Mouse (Mus musculus) heart, embryonic 14.5 days (tissue): ENCODE data around the gene Pars2. TPM values are rescaled to one million over a fixed set of nuclear protein-coding genes. Genes with fewer than 3 reads are reported as not detected.

ENCODE experiments used
- ATAC-seq: fragments of 200-750 bp; cut with Nextera tagmentation; 2 replicates; pipeline ENCODE4 v1.8.0; 2017; ENCODE audit warnings: low read depth, moderate TSS enrichment; ENCODE audit not compliant: insufficient number of reproducible peaks, insufficient read depth, low FRiP score
- H3K27ac ChIP-seq, 2 experiments: fragments of 200-500 bp in 1 of 2; fragments of 300-500 bp in 1 of 2; sonication (generic) in 1 of 2; replicated peaks in 1 of 2; 2 replicates each; pipeline ENCODE4 v1.5.1; 2012 to 2014; ENCODE audit warnings: low read depth in 2 of 2, low read length in 2 of 2, control low read depth in 1 of 2, mild to moderate bottlenecking in 1 of 2, mixed read lengths in 1 of 2; ENCODE audit not compliant: control insufficient read depth in 1 of 2, insufficient read depth in 1 of 2
- H3K27me3 ChIP-seq: fragments of 300-500 bp; sonication (generic); 2 replicates; pipeline ENCODE4 v1.6.1; 2014; ENCODE audit warnings: mild to moderate bottlenecking, low read length, control low read depth; ENCODE audit not compliant: control insufficient read depth, insufficient read depth
- H3K36me3 ChIP-seq: fragments of 300-500 bp; sonication (generic); 2 replicates; pipeline ENCODE4 v1.6.1; 2014; ENCODE audit warnings: mild to moderate bottlenecking, control low read depth, low read length, mixed read lengths; ENCODE audit not compliant: control insufficient read depth, insufficient read depth
- H3K4me1 ChIP-seq, 2 experiments: fragments of 200-500 bp in 1 of 2; fragments of 300-500 bp in 1 of 2; sonication (generic) in 1 of 2; 2 replicates each; pipeline ENCODE4 v1.6.1; 2012 to 2014; ENCODE audit warnings: low read length in 2 of 2, control low read depth in 1 of 2, mixed read lengths in 1 of 2; ENCODE audit not compliant: control insufficient read depth in 2 of 2, insufficient read depth in 2 of 2
- H3K4me2 ChIP-seq: fragments of 300-500 bp; sonication (generic); 2 replicates; pipeline ENCODE4 v1.6.1; 2014; ENCODE audit warnings: mild to moderate bottlenecking, low read length
- H3K4me3 ChIP-seq, 2 experiments: fragments of 200-500 bp in 1 of 2; fragments of 300-500 bp in 1 of 2; sonication (generic) in 1 of 2; 2 replicates each; pipeline ENCODE4 v1.5.1; 2012 to 2014; ENCODE audit warnings: low read length in 2 of 2, mild to moderate bottlenecking in 2 of 2, control low read depth in 1 of 2, low read depth in 1 of 2, moderate library complexity in 1 of 2; ENCODE audit not compliant: control insufficient read depth in 1 of 2, insufficient read depth in 1 of 2
- H3K9ac ChIP-seq: fragments of 300-500 bp; sonication (generic); 2 replicates; pipeline ENCODE4 v1.6.1; 2014; ENCODE audit warnings: mild to moderate bottlenecking, low read length
- H3K9me3 ChIP-seq: fragments of 300-500 bp; sonication (generic); 2 replicates; pipeline ENCODE4 v1.6.1; 2016; ENCODE audit warnings: low read length, control low read depth; ENCODE audit not compliant: control insufficient read depth
- WGBS: fragments of 180-500 bp; shearing (Covaris S2); extraction: QIAGEN DNeasy Blood & Tissue Kit; methylation state at CpG from one replicate; pipeline ENCODE4 v1.1.7; 2014; 5-methylcytosine and 5-hydroxymethylcytosine counted together
- polyA plus RNA-seq: library from polyadenylated mRNA; unstranded; fragments of >200 nt; fragmentation: Nextera tagmentation; extraction: Ambion mirVana; gene quantifications from 2 replicates; pipeline ENCODE4 v1.2.1, GENCODE M21; 2014

Gene Pars2
- polyA plus RNA-seq, 1 experiment from 2014 or later: 10.6 TPM

DNA sequence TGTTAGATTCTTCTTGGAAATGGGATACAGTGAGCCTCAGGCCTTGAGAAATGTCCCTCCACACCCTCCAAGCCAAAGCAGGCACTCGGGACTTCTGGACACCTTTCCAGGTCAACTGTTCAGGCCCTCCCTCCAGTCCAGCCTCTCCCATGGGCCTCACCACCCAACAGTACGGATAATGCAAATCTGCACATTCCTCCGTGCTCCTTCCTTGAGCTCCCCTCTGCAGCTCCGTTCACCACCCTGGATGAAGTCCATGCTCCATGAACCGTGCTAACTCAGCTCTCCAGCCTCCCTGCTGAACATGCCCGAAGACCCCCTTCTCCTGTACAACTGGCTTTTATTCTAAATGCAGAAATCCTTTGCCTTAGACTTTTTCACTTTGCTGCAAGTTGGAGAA is 13.8 kb downstream of the Pars2 start:
- H3K4me1 ChIP-seq: no peaks in the 10 kb centered on the region
- no peak overlapping the region for H3K4me3 ChIP-seq
- H3K27me3 ChIP-seq: no peaks in the 10 kb centered on the region
- no peaks in the 10 kb centered on the region for H3K9me3 ChIP-seq
- no peak overlapping the region for H3K9ac ChIP-seq
- no peak overlapping the region for H3K4me2 ChIP-seq
- ATAC-seq: no peak
- H3K27ac ChIP-seq: no peak overlapping the region
- 88% methylated on average over 6 of the region's 6 CpGs for WGBS
- H3K36me3 ChIP-seq: peaks cover 100% of the 10 kb centered on the region

DNA sequence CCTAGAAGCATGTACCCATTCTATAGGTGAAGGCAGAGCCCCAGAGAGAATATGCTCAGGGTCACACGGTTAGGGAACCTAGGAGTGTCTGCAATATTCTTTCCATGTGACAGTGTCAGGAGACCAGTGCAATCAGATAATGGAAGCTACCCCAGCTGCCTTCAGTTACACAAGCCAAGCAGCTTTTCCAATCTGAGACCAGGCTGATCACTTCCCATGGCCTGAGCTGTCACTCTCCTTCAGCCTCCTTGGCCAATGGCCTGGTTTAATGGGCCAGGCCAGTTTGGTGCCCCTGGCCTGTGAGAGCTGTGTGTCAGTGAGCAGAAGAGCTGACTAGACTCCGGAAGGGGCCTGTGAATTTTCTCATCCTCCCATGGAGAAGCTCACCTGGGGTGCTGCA is 14.4 kb downstream of the Pars2 start:
- ATAC-seq: no peak
- Histone ChIP-seq H3K27ac (no peak overlapping the region), H3K4me1 (no peaks in the 10 kb centered on the region), H3K4me3 (no peak overlapping the region), H3K9me3 (no peaks in the 10 kb centered on the region), H3K9ac (no peak overlapping the region), H3K27me3 (no peaks in the 10 kb centered on the region), H3K36me3 (peaks cover 100% of the 10 kb centered on the region), H3K4me2 (no peak overlapping the region)
- 98% methylated on average over 2 of the region's 2 CpGs for WGBS

DNA sequence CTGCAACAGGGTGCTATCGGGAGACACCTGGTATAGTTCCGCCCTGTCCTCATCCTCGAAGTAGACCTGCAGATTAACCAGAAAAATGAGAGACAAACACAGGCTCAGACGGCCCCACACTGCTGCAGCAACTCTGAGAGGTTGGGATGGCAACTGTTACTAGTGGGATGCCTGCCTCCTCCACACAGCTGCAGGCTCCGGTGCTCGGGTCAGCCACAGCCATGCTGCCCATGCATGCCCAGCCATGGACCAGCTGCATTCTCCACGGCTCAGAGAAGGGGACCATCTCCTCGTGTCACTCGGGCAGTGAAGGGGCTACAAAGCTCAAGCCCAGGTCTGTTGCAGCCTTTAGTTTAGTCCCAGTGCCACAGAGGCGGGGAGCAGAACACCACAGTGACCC is 14.8 kb downstream of the Pars2 start:
- no peaks in the 10 kb centered on the region for H3K9me3 ChIP-seq
- 91% methylated on average over 10 of the region's 10 CpGs for WGBS

GRCm38 (mm10) chr4:106666546-106666945 is 15.7 kb downstream of the Pars2 start:
- ATAC-seq: no peak
- Histone ChIP-seq H3K27ac (no peak overlapping the region), H3K9ac (no peak overlapping the region), H3K9me3 (no peaks in the 10 kb centered on the region), H3K27me3 (no peaks in the 10 kb centered on the region), H3K4me1 (no peaks in the 10 kb centered on the region), H3K4me2 (no peak overlapping the region), H3K36me3 (peaks cover 100% of the 10 kb centered on the region), H3K4me3 (no peak overlapping the region)
- WGBS: 95% methylated on average over 2 of the region's 2 CpGs

More for the DNA sequence above, 14.8 kb downstream of the Pars2 start:
- Histone ChIP-seq H3K4me3 (no peak overlapping the region), H3K4me1 (no peaks in the 10 kb centered on the region), H3K4me2 (no peak overlapping the region), H3K36me3 (peaks cover 100% of the 10 kb centered on the region), H3K9ac (no peak overlapping the region), H3K27me3 (no peaks in the 10 kb centered on the region), H3K27ac (no peak overlapping the region)
- ATAC-seq: 0 out of 2 replicates have a peak, but pooled peaks have one; percentile 14

DNA sequence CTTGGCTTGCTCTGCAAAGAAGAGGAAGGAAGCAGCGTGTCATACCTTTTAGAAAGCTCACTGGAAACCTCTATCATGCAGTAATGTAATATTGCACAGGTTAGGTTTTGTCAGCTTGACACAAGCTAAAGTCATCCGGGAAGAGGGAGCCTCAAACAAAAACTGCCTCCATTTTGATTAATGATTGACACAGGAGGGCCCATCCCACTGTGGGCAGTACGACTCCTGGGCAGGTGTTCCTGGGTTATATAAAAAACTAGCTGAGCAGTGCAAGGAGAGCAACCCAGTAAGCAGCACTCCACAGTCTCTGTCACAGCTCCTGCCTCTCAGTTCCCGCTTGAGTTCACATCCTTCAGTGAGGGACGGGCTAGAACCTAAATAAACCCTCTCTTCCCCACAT is 25.9 kb downstream of the Pars2 start:
- Histone ChIP-seq H3K27me3 (no peaks in the 10 kb centered on the region), H3K4me1 (peaks cover 2 to 6% of the 10 kb centered on the region in 2 experiments; a peak in 3 of 4 replicates), H3K9me3 (no peaks in the 10 kb centered on the region), H3K36me3 (peaks cover 57% of the 10 kb centered on the region), H3K27ac (no peak overlapping the region), H3K4me2 (no peak overlapping the region), H3K4me3 (no peak overlapping the region), H3K9ac (no peak overlapping the region)
- no peak for ATAC-seq
- 92% methylated on average over 5 of the region's 5 CpGs for WGBS

DNA sequence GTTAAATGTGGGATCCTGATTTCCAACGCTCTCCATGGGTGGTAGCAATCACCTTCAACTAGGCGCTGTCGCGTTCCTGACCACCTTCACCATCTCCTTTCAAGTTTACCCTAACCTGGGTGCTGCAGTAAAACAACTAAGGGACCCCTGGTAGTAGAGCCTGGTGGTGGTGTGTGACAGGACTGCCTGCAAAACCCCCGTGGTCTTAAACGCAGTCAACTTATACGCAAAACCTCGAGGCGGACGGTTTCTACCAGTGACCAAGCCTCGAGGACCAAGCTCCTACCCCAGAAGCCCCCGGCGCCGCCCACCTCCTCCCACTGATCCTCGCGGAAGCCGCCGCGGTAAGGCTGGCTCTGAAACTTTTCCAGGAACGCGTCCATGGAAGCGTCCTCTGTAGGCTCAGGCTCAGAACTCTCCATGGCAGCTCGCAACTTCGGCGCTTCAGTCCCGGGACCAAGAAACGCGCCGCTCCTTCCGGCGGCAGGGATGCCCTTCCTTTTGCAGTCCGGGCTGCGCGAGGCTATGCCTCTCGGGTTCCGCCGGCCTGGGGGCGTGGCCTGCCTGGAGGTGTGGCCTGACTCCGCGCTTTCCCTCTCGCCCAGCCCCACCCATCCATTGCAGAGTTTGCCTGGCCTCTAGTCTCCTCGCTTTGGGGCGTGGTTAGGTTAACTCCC is 27.7 kb downstream of the Pars2 start, which contains the start of gene Ttc4:
TSS of gene Ttc4 (minus strand) at position 503 of the 677 bp plus-strand sequence.
- peak within 1 kb of the TSS; percentile 95 for H3K9ac ChIP-seq
- peaks cover 2 to 6% of the 10 kb centered on the region in 2 experiments; a peak in 3 of 4 replicates for H3K4me1 ChIP-seq
- peak within 1 kb of the TSS; percentile 96 for H3K4me3 ChIP-seq
- no peaks in the 10 kb centered on the region for H3K9me3 ChIP-seq
- under 1% methylated on average over 43 of the region's 43 CpGs for WGBS
- peak within 1 kb of the TSS; percentile 92 for H3K4me2 ChIP-seq
- peak; percentile 91 for ATAC-seq
- H3K27me3 ChIP-seq: no peaks in the 10 kb centered on the region
- peak within 1 kb of the TSS; percentile 58 to 66; a peak in 2 of 4 replicates for H3K27ac ChIP-seq
- H3K36me3 ChIP-seq: peaks cover 39% of the 10 kb centered on the region

GRCm38 (mm10) chr4:106679152-106679551 is 28.3 kb downstream of the Pars2 start:
- no peak overlapping the region; the same call in 1 of the 2 replicates for H3K9ac ChIP-seq
- H3K4me3 ChIP-seq: peak overlapping the region; percentile 96; a peak in 3 of 4 replicates
- no peaks in the 10 kb centered on the region for H3K9me3 ChIP-seq
- peaks cover 2 to 6% of the 10 kb centered on the region in 2 experiments; a peak in 3 of 4 replicates for H3K4me1 ChIP-seq
- H3K27ac ChIP-seq: no peak overlapping the region
- WGBS: 45% methylated on average over 3 of the region's 3 CpGs
- H3K4me2 ChIP-seq: peak overlapping the region; percentile 92
- ATAC-seq: no peak
- H3K36me3 ChIP-seq: peaks cover 34% of the 10 kb centered on the region
- H3K27me3 ChIP-seq: no peaks in the 10 kb centered on the region
